Mouse (Mus musculus) kidney, adult 2 months (tissue): ENCODE measurements around the gene Sem1.

Experiments used
- CTCF ChIP-seq: fragments of 200-500 bp; conservative IDR thresholded peaks from 2 replicates; pipeline ENCODE4 v1.5.1; 2011; ENCODE audit warnings: low read depth, mild to moderate bottlenecking, control low read depth, low read length, moderate library complexity, mixed read lengths; ENCODE audit not compliant: insufficient read depth, insufficient read length
- POLR2A ChIP-seq: fragments of 200-500 bp; IDR thresholded peaks from one replicate; pipeline ENCODE4 v1.6.1; 2011; ENCODE audit warnings: low read depth, low read length, control low read depth

- TF ChIP-seq CTCF (no peak), POLR2A (no peak)
Observed at GRCm38 (mm10) chr6:6575796-6576195, 2.7 kb downstream of the Sem1 start.
